Mouse (Mus musculus) erythroid progenitor cell, adult 5-6 weeks (primary cell): ENCODE data around the gene Atp2a1. TPM values are rescaled to one million over a fixed set of nuclear protein-coding genes. Genes with fewer than 3 reads are reported as not detected.
"Not testable (repeated sequence)": the region's sequence is repeated elsewhere in the genome, so short reads cannot be mapped to it uniquely, and the experiment has no call there.

Experiments
- ATAC-seq: replicated peaks from 2 replicates; pipeline ENCODE4 v1.8.0; 2016; ENCODE audit warnings: moderate number of reproducible peaks, mild to moderate bottlenecking, moderate TSS enrichment, inconsistent platforms; ENCODE audit not compliant: poor library complexity, low FRiP score, severe bottlenecking
- total RNA-seq, 2 experiments: library from RNA; stranded (forward) in 1 of 2; stranded (reverse) in 1 of 2; fragments of 150-400 nt in 1 of 2; fragments of 186-747, 209-891 nt in 1 of 2; gene quantifications; 2 replicates each; pipeline versions ENCODE4 v1.2.3 to v1.2.4; 2015 to 2017; ENCODE audit warnings: low replicate concordance in 2 of 2

Atp2a1 gene
- total RNA-seq, 2 experiments from 2014 or later = not detected

DNA sequence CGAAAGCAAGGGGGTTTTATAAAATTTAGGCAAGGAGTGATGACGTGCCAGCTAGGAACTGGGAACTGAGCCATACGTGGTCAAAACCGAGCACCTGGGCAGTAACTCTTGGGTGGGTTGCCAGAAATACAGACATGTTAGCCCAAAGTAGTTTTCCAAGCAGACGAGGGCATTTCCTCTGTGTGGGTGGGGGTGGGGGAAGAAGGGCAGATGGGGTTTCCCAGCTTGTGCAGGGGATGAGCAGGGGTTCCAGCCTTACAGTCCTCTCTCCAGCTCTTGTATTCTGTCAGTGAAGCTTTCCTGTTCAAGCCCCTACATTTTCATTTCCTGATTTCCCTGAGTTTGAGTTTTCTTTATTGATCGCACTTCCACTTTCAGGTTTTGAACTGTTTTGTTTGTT, 38.7 kb downstream of the Atp2a1 start:
- no peak for ATAC-seq

DNA sequence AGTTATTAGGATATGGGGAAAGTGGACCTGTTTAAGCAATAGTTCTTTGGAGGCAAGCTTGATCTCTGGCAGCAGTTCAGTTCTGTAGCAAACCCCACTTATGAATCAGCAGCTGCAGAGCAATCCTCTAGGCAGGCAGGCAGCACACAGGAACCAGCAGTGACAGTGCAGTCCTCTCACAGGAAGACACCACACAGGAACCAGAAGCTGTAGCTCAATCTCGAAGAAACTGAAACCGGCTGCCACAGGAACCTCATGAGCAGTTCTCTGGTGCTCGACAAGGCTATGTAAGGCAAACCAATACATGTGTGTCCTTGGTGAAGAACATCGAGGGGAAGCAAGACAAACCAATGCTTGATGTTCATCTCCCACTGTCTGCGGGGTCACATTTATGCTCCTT, 41.2 kb downstream of the Atp2a1 start:
- no peak for ATAC-seq

DNA sequence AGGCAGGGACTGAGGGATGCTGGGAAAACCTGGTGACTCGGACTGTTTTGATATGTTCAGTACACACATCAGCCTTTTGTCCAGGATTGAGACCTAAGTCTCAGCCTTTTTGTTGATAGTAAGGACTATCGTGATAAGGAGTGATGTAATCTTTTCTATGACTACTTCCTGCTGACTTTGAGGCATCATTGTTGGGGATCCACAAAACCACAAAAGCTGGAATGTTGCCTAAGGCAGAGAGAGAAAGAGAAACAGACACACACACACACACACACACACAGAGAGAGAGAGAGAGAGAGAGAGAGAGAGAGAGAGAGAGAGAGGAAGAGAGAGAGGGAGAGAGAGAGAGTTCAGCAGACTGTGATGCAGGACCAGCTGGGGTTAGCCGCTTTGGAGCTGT, 44.4 kb downstream of the Atp2a1 start:
- ATAC-seq = no peak

DNA sequence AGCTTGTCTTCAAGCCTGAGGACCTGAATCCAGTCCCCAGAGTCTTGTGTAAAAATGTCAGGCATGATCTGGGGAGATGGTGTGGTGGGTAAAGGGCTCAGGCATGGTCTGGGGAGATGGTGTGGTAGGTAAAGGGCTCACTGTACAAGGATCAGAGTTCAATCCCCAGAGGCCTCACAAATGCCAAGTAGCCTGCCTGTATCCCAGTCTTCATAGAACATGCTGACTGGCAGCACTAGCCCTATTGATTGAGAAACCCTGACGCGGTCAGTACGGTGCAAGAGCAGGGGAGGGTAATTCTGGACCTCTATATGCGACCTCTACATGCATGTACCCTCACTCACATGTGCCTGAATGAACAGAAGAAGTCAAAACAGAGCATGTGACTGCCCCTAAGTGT, 45.3 kb downstream of the Atp2a1 start:
- no peak for ATAC-seq

DNA sequence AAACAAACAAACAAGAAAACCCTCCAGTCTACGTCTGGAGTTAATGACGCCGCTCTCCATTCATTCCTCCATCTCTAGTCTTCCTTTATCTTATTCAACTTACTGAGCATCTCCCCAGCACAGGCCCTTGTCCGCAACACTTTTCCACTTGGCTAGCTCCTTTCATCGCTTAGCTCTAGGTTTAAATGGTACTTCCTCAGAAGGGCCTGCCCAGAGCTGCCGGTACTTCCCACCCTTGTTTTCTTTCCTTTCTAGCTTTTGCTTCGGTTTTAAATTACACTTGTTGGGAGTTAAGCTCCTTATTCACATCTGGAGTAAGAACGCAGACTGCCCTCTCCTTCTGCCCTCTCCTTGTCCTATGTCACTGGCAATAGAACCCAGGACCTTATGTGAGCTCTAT, 45.9 kb downstream of the Atp2a1 start:
- ATAC-seq = no peak

DNA sequence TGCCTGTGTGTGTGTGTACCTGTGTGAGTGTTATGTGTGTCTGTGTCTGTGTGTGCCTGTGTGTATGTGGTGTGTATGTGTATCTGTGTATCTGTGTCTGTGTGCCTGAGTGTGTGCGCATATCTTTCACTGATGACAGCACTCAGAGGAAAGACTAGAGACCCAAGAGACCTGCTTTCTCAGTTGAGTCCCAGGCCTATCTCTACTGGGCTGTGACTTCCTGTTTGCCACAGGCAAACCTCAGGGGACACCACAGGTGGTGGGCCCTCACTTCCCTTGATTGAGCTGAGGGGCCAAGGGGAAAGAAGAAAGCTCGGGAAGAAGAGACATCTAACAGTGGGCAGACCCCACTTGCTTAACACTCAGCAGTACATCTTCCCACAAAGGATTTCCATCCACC, 46.3 kb downstream of the Atp2a1 start:
- ATAC-seq = no peak

DNA sequence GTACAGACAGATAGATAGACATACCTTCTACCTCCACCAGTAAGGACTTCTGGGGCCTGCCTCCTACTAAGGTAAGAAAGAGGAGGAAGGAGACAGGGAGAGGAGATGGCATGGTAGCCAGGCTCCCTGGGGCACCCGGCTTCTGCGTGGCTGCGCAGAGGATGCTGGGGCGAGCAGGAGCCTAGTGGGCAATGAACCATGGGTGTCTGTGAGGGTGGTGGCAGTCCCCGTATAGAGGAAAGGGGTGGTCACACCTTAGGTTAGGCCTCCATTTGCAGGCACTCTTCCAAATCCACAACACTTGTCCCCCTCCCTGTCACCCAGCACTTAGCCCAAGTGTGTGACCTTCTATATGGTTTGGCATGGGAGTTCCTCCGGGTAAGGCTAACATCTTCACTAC, 48.2 kb downstream of the Atp2a1 start, which contains the start of gene Cd19:
TSS of gene Cd19 (minus strand) at position 165 of the 400 bp plus-strand sequence.
- no peak for ATAC-seq

DNA sequence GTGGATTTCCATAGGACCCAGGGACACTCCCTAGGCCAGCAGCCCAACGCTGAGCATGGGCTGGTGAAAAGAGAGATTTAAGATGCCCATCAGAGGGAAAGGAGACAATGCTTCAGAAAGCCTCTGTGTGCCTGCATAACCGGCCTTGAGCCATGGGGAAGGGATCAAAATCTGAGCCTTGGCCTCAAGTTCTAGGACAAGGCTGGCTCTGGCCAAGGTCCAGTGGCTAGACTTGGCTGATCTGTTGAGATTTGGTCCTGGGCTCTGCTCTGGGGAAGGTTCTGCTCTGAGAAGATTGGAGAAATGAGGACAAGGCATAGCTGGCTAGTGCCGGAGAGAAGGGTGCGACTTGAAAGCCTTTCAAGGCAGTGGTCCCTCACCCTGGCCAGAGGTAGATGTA, 51.8 kb downstream of the Atp2a1 start:
- no peak for ATAC-seq

DNA sequence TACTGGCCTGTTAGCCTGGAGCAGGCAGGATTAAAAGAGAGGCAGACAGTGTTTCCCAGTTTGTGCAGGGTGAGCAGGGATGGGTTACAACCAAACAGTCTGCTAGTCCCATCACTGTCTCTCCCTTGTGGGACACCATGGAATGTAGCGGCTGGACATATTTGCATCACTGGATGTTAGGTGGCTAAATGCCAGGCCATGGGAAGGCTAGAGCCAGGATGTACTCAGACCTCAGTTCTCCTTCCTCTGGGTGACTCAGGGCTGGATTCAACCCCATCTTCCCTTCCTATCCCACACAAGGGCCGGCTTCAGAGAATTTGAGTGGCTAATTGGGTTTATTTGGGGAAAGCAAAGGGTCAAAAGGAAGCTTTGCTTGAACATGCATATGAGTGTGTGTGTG, 54.2 kb downstream of the Atp2a1 start:
- ATAC-seq = no peak

DNA sequence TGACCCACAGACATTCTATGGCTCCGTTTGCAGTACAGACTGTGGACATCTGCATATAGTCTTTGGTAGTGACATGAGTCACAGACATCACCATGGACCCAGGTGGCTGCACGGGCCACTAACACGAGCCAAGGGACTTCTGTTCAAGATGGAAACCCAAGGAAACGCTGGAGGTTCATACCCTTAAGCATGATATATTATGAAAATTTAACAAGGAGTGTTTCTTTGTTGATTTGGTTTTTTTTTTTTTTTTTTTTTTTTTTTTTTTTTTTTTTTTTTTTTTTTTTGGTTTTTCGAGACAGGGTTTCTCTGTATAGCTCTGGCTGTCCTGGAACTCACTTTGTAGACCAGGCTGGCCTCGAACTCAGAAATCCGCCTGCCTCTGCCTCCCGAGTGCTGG, 60.4 kb downstream of the Atp2a1 start:
- not testable (repeated sequence) for ATAC-seq

DNA sequence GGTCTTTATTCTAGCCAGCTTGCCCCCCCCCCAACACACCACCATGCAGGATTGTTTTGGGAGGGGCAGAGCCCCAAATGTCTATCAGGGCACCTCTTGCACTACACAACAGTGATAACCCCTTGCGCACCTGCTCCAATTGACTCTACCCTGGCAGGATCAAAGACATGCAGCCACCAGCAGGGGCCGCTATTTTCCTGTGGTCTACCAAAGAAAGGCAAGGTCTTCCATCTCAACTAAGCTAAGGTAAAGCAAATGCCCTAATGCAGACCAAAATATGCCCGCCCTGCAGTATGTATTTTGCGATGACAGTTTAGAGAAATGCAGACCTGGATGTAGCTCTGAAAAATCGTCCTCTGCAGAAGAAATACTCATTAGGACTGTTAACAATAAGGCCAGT, 63.4 kb downstream of the Atp2a1 start:
- ATAC-seq = 0 out of 2 replicates have a peak, but pooled peaks have one; percentile 32

DNA sequence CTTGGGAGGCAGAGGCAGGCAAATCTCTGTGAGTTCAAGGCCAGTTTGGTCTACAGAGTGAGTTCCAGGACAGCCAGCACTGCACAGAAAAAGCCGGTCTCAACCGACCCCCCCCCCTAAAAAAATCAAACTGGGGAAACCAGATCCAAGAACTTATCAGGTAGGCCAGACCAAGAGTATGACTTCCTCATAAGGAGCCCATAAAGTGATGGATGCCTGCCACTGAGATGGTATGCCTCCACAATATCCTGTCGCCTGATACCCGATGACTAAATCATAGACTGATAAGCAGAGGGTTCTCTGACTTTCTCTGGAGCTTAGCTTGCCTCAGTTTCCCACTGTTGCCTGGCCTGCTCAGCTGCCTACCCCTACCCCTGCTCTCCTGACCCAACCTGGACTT, 65.1 kb downstream of the Atp2a1 start:
- no peak for ATAC-seq

DNA sequence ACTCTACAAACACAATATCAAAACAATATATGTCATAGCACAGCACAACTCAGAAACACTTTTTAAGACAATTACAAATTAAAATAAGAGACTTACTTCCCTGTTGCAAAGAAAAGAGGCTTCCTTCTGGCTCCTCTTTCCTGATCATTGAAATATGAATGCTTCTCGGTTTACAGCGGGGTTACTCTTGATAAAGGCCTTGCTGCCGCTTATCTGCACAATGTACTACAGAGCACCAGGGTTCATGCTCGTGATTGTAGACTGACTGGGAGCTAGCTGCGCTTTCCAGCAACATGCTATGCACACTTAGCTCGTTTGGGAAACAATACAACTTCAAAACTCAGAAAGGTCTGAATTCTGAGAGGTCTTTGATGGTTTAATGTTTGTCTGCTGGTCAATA, 65.7 kb downstream of the Atp2a1 start:
- ATAC-seq = 0 out of 2 replicates have a peak, but pooled peaks have one; percentile 32

DNA sequence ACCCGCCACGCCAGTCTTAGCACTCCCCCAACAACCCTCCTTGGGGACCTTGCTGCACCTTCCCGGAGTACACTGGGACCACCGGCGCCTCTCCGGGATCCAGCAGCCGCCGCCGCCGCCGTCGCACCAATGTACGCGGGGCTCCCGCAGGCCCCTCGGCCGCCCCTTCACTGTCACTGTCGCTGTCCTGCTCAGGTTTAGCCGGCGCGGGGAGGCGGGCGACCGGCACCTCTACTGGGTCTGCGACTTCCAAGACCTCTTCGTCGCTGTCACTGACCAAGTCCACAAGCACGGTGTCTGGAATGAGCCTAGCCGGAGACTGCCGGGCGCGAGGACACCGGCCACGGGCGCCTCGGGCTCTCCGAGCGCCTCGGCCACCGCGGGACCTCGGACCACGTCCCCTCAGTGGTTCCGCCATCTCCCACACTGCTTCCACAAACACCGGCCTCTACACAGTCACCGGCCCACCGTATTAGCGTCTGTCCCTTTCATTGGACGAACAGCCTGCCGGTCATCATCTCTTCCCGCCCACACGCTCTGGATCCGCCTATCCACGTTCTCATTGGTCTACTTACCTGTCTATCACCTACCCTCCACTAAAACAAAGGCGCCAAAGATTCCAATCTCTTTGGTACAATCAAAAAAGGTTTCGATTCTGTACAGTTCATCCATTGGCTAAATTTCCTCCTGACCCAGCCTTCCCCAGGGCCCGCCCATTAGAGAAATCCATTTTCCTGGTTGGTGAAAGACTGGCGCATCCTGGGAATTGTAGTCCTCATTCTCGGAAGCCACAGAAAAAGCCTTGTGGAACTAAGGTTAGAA, 66.4 kb downstream of the Atp2a1 start, which contains the start of gene Nfatc2ip:
TSS of gene Nfatc2ip (minus strand) at position 440 of the 822 bp plus-strand sequence.
- peak; percentile 98 for ATAC-seq

Other genes starting within 250 kb of the Atp2a1 start
- gene Sbk1, start 190.5 kb downstream of the Atp2a1 start, total RNA-seq (2015; ENCODE audit: low replicate concordance) = 2.5 and 5.0 TPM in 2 replicates
- gene Sbk1, start 190.5 kb downstream of the Atp2a1 start, total RNA-seq (2017; ENCODE audit: low replicate concordance) = 3.4 and 4.0 TPM in 2 replicates
- gene Lat, start 93.5 kb downstream of the Atp2a1 start, total RNA-seq (2015; ENCODE audit: low replicate concordance) = 13.4 and 22.7 TPM in 2 replicates
- gene Lat, start 93.5 kb downstream of the Atp2a1 start, total RNA-seq (2017; ENCODE audit: low replicate concordance) = 1.7 and 3.5 TPM in 2 replicates
- 7.6 and 8.0 TPM in 2 replicates for gene Spns1, start 85.7 kb downstream of the Atp2a1 start, total RNA-seq (2015; ENCODE audit: low replicate concordance)
- 3.1 and 5.8 TPM in 2 replicates for gene Spns1, start 85.7 kb downstream of the Atp2a1 start, total RNA-seq (2017; ENCODE audit: low replicate concordance)
- 7.6 and 10.1 TPM in 2 replicates for gene Nfatc2ip, start 66.4 kb downstream of the Atp2a1 start, total RNA-seq (2015; ENCODE audit: low replicate concordance)
- gene Nfatc2ip, start 66.4 kb downstream of the Atp2a1 start, total RNA-seq (2017; ENCODE audit: low replicate concordance) = 21.7 and 22.7 TPM in 2 replicates
- 18.4 and 35.2 TPM in 2 replicates for gene Cd19, start 48.2 kb downstream of the Atp2a1 start, total RNA-seq (2015; ENCODE audit: low replicate concordance)
- 11.2 and 18.8 TPM in 2 replicates for gene Cd19, start 48.2 kb downstream of the Atp2a1 start, total RNA-seq (2017; ENCODE audit: low replicate concordance)
- gene Rabep2, start 34.3 kb downstream of the Atp2a1 start, total RNA-seq (2015; ENCODE audit: low replicate concordance) = 4.3 and 8.0 TPM in 2 replicates
- gene Rabep2, start 34.3 kb downstream of the Atp2a1 start, total RNA-seq (2017; ENCODE audit: low replicate concordance) = 1.4 and 7.2 TPM in 2 replicates
- gene Sh2b1, start 12.3 kb upstream of the Atp2a1 start, total RNA-seq (2015; ENCODE audit: low replicate concordance) = 4.7 and 12.6 TPM in 2 replicates
- gene Sh2b1, start 12.3 kb upstream of the Atp2a1 start, total RNA-seq (2017; ENCODE audit: low replicate concordance) = 4.1 and 4.6 TPM in 2 replicates
- gene Tufm, start 24.3 kb upstream of the Atp2a1 start, total RNA-seq (2015; ENCODE audit: low replicate concordance) = 23.8 and 28.1 TPM in 2 replicates
- gene Tufm, start 24.3 kb upstream of the Atp2a1 start, total RNA-seq (2017; ENCODE audit: low replicate concordance) = 10.7 and 11.6 TPM in 2 replicates
- gene Atxn2l, start 40.3 kb upstream of the Atp2a1 start, total RNA-seq (2015; ENCODE audit: low replicate concordance) = 94.7 and 95.1 TPM in 2 replicates
- 71.8 and 75.6 TPM in 2 replicates for gene Atxn2l, start 40.3 kb upstream of the Atp2a1 start, total RNA-seq (2017; ENCODE audit: low replicate concordance)
- 42.3 and 63.8 TPM in 2 replicates for gene Eif3c, start 103.3 kb upstream of the Atp2a1 start, total RNA-seq (2015; ENCODE audit: low replicate concordance)
- gene Eif3c, start 103.3 kb upstream of the Atp2a1 start, total RNA-seq (2017; ENCODE audit: low replicate concordance) = 77.8 and 113 TPM in 2 replicates
- gene Apobr, start 121.8 kb upstream of the Atp2a1 start, total RNA-seq (2015; ENCODE audit: low replicate concordance) = 5.9 and 12.3 TPM in 2 replicates
- 3.2 and 6.1 TPM in 2 replicates for gene Apobr, start 121.8 kb upstream of the Atp2a1 start, total RNA-seq (2017; ENCODE audit: low replicate concordance)
- 2.9 and 17.2 TPM in 2 replicates for gene Cln3, start 122.7 kb upstream of the Atp2a1 start, total RNA-seq (2015; ENCODE audit: low replicate concordance)
- 1.9 and 3.9 TPM in 2 replicates for gene Cln3, start 122.7 kb upstream of the Atp2a1 start, total RNA-seq (2017; ENCODE audit: low replicate concordance)
- 1.3 TPM in 1 of 2 replicates, not detected in the other for gene Il27, start 131.8 kb upstream of the Atp2a1 start, total RNA-seq (2015; ENCODE audit: low replicate concordance)
- not detected in 2 replicates for gene Il27, start 131.8 kb upstream of the Atp2a1 start, total RNA-seq (2017; ENCODE audit: low replicate concordance)
- 2.5 TPM in 1 of 2 replicates, not detected in the other for gene Nupr1, start 167.8 kb upstream of the Atp2a1 start, total RNA-seq (2015; ENCODE audit: low replicate concordance)
- gene Nupr1, start 167.8 kb upstream of the Atp2a1 start, total RNA-seq (2017; ENCODE audit: low replicate concordance) = 1.2 and 15.8 TPM in 2 replicates
- 36.8 and 54.1 TPM in 2 replicates for gene Sgf29, start 186.2 kb upstream of the Atp2a1 start, total RNA-seq (2015; ENCODE audit: low replicate concordance)
- 0.83 and 10.9 TPM in 2 replicates for gene Sgf29, start 186.2 kb upstream of the Atp2a1 start, total RNA-seq (2017; ENCODE audit: low replicate concordance)
- 4.0 TPM in 1 of 2 replicates, not detected in the other for gene Sult1a1, start 213.3 kb upstream of the Atp2a1 start, total RNA-seq (2015; ENCODE audit: low replicate concordance)
- gene Sult1a1, start 213.3 kb upstream of the Atp2a1 start, total RNA-seq (2017; ENCODE audit: low replicate concordance) = 6.4 TPM in 1 of 2 replicates, not detected in the other
- 9.2 and 21.3 TPM in 2 replicates for gene Bola2, start 232.3 kb upstream of the Atp2a1 start, total RNA-seq (2015; ENCODE audit: low replicate concordance)
- 5.1 and 46.8 TPM in 2 replicates for gene Bola2, start 232.3 kb upstream of the Atp2a1 start, total RNA-seq (2017; ENCODE audit: low replicate concordance)
- 0.84 and 1.4 TPM in 2 replicates for gene Slx1b, start 232.7 kb upstream of the Atp2a1 start, total RNA-seq (2015; ENCODE audit: low replicate concordance)
- gene Slx1b, start 232.7 kb upstream of the Atp2a1 start, total RNA-seq (2017; ENCODE audit: low replicate concordance) = 1.9 and 3.2 TPM in 2 replicates
- gene Coro1a, start 244.7 kb upstream of the Atp2a1 start, total RNA-seq (2015; ENCODE audit: low replicate concordance) = 103 and 171 TPM in 2 replicates
- gene Coro1a, start 244.7 kb upstream of the Atp2a1 start, total RNA-seq (2017; ENCODE audit: low replicate concordance) = 101 and 106 TPM in 2 replicates